Mouse (Mus musculus) erythroblast, embryonic 14.5 days (primary cell): ENCODE results near the gene Rhbg. TPM values are rescaled to one million over a fixed set of nuclear protein-coding genes. Genes with fewer than 3 reads are reported as not detected.

Experiments used
- H3K27me3 ChIP-seq: 2 replicates; pipeline ENCODE4 v1.6.1; 2012; ENCODE audit warnings: inconsistent platforms; ENCODE audit not compliant: control insufficient read depth
- H3K36me3 ChIP-seq: 2 replicates; pipeline ENCODE4 v1.6.1; 2012; ENCODE audit warnings: mild to moderate bottlenecking, inconsistent platforms; ENCODE audit not compliant: control insufficient read depth
- H3K4me1 ChIP-seq: 2 replicates; pipeline ENCODE4 v1.6.1; 2012; ENCODE audit warnings: inconsistent platforms; ENCODE audit not compliant: control insufficient read depth
- H3K4me3 ChIP-seq: replicated peaks from 2 replicates; pipeline ENCODE3; 2012; ENCODE audit warnings: moderate library complexity, mild to moderate bottlenecking, inconsistent platforms
- H3K9me3 ChIP-seq: 2 replicates; pipeline ENCODE4 v1.6.1; 2012; ENCODE audit warnings: low read length, inconsistent platforms, mixed read lengths; ENCODE audit not compliant: control insufficient read depth
- GATA1 ChIP-seq: IDR thresholded peaks from 2 replicates; pipeline ENCODE4 v1.6.1; 2012; ENCODE audit warnings: low read length, inconsistent platforms, mixed read lengths
- TAL1 ChIP-seq: IDR thresholded peaks from 3 replicates; pipeline ENCODE4 v1.6.1; 2012; ENCODE audit warnings: low read length, inconsistent platforms, mixed read lengths
- polyA plus RNA-seq: library from polyadenylated mRNA; stranded (reverse); fragments of >175 nt; gene quantifications from 2 replicates; pipeline ENCODE4 v1.2.3, GENCODE M21; 2012

The Rhbg gene
- polyA plus RNA-seq, 1 experiment, result not detected

DNA sequence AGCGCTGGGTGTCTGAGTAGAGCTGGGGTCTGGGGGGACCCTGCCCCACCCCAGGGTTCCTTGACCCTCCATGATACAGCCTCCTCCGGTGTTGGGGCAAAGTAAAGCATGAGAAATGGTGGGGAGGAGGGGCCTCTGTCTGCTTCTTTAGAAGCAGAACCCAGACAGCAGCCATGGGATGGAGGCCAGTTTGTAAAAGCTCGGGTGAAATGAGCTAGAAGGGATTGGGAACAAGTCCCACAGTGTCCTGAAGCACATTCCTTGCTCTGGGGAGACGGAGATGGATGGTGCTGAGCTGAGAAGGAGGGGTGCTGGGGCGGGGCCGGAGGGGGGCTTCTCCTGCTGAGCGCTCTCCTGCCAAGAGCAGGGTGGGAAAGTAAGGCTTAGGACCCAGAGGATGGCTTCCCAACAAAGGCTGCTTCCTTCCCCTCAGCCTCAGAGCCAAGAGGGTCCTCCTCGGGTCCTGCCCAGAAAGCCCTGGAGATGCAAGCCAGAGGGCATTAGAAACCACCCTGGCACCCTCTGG lies 15.6 kb downstream of the Rhbg start:
- TF ChIP-seq TAL1 (no peak), GATA1 (no peak)
- H3K4me3 ChIP-seq, result no peak overlapping the region
- H3K36me3 ChIP-seq, result no peaks in the 10 kb centered on the region
- H3K4me1 ChIP-seq, result no peaks in the 10 kb centered on the region
- peaks cover 2% of the 10 kb centered on the region; the same call in 1 of the 2 replicates for H3K9me3 ChIP-seq
- H3K27me3 ChIP-seq, result peaks cover 79% of the 10 kb centered on the region

DNA sequence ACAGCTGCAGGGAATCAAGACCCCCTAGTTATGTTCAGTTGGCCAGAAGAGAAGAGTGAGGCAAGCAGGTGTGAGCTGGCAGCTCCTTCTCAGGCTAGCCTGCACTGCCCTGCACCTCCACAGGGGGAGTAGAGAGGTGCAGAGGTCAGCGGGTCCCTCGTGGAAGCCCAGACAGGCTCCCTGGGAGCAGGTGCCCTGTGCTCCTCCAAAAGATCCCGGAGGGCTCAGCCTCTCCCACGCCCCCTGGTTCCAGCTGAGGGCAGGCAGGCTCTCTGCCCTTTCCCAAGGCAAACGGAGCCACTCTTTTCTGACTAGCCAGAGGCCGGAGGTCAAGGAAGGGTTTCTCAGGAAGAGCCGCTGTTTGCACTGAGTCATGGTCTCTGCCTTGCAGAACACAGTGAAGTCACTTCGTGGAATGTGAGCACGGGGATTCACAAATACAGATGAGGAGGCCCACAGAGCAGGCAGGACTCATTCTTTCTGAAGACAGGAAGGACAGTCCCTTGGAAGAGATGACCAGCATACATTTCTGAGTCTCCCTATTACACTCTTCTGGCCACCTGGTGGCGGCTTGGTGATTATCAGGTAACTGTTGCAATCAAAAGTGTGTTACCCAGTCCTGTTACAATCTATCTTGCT lies 16.8 kb downstream of the Rhbg start:
- H3K27me3 ChIP-seq, result peaks cover 75% of the 10 kb centered on the region
- peaks cover 2% of the 10 kb centered on the region; the same call in 1 of the 2 replicates for H3K9me3 ChIP-seq
- no peak overlapping the region for H3K4me3 ChIP-seq
- no peaks in the 10 kb centered on the region for H3K36me3 ChIP-seq
- TF ChIP-seq TAL1 (no peak), GATA1 (no peak)
- H3K4me1 ChIP-seq, result no peaks in the 10 kb centered on the region

DNA sequence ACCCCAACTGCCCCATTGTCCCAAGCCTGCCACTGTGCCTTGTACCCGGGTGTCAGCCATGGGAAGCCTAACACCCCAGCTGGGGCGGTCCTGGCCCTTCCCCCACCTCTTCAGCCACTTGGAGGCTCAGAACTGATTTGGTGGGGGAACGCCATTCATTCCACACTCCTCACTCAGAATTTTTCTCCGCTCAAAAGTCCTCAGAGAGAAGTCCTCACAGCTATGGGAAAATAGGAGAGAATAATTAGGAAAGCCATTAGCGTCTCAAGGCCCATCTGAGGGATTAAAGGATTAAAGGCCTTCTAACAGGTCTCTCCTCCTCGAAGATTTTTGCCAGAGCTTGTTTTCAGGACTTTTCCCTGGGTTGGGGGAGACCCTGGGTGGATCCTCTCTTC lies 17.4 kb downstream of the Rhbg start:
- H3K27me3 ChIP-seq, result peaks cover 74% of the 10 kb centered on the region
- H3K36me3 ChIP-seq, result no peaks in the 10 kb centered on the region
- peaks cover 2% of the 10 kb centered on the region; the same call in 1 of the 2 replicates for H3K9me3 ChIP-seq
- no peak overlapping the region for H3K4me3 ChIP-seq
- H3K4me1 ChIP-seq, result no peaks in the 10 kb centered on the region
- TF ChIP-seq GATA1 (no peak), TAL1 (no peak)

DNA sequence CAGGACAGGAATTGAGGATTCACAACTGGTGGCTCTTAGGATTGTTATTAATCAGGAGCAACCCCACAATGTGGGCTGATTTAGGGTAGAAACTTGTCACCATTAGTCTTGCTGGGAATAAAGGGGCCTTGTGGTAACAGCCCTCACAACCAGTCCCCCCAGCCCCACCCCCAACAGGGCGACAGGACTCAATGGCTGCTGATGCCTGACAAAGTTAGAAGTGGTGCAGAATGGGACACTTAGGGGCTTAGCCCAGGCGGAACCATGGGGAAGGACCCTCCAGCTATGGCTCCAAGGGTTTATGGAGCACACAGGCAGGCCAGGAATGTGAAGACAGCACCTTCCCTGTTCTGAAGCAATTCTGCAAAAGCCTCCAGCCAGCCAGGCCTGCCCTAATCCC lies 18.9 kb downstream of the Rhbg start:
- peaks cover 70% of the 10 kb centered on the region for H3K27me3 ChIP-seq
- H3K9me3 ChIP-seq, result no peaks in the 10 kb centered on the region; the same call in 1 of the 2 replicates
- no peaks in the 10 kb centered on the region for H3K36me3 ChIP-seq
- no peaks in the 10 kb centered on the region for H3K4me1 ChIP-seq
- no peak overlapping the region for H3K4me3 ChIP-seq
- no peak for TF ChIP-seq TAL1
- TF ChIP-seq GATA1, result no peak

DNA sequence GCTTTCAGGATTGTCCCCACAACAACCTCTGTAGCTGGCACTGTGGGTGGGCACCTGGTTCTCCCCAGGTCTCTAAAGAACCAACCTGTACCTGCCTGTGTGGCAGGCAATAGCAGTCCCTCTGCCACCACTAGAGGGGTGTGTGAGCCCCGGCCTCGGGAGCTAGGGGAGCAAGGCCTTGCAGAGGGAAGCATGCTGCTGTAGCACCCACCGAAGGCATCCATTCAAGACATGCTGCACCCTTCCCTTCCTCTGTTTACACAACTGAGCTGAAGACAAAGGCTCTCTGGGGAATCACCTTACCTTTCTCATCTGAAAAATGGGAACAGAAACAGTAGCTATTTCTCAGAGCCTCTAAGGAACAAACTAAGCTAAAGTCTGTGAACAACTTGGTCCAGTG lies 19.3 kb downstream of the Rhbg start:
- H3K9me3 ChIP-seq, result no peaks in the 10 kb centered on the region
- TF ChIP-seq GATA1, result no peak
- no peak for TF ChIP-seq TAL1
- no peaks in the 10 kb centered on the region for H3K36me3 ChIP-seq
- H3K27me3 ChIP-seq, result peaks cover 70% of the 10 kb centered on the region
- H3K4me1 ChIP-seq, result no peaks in the 10 kb centered on the region
- no peak overlapping the region for H3K4me3 ChIP-seq

DNA sequence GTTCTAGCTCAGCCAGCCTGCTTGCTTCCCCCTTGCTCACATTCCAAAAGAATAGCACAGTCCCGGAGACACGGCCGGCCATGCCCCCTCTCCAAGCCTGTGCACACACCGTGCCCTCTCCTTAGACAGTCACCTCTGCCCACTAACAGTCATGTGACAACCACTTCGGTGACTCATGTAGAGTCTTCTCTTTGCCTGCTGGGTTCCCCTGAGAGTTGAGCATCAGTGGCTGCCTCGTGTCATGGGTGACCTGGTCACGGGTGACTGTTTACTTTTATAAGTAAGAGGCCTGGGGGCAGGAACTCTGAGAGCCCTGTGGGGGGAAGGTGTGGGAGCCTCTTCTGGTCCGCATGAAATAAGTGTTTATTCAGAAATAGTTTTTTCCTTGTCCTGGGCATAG lies 20.5 kb downstream of the Rhbg start:
- Histone ChIP-seq H3K4me3 (no peak overlapping the region), H3K9me3 (no peaks in the 10 kb centered on the region), H3K27me3 (peaks cover 67% of the 10 kb centered on the region), H3K4me1 (no peaks in the 10 kb centered on the region), H3K36me3 (no peaks in the 10 kb centered on the region)
- TF ChIP-seq GATA1 (no peak), TAL1 (no peak)

DNA sequence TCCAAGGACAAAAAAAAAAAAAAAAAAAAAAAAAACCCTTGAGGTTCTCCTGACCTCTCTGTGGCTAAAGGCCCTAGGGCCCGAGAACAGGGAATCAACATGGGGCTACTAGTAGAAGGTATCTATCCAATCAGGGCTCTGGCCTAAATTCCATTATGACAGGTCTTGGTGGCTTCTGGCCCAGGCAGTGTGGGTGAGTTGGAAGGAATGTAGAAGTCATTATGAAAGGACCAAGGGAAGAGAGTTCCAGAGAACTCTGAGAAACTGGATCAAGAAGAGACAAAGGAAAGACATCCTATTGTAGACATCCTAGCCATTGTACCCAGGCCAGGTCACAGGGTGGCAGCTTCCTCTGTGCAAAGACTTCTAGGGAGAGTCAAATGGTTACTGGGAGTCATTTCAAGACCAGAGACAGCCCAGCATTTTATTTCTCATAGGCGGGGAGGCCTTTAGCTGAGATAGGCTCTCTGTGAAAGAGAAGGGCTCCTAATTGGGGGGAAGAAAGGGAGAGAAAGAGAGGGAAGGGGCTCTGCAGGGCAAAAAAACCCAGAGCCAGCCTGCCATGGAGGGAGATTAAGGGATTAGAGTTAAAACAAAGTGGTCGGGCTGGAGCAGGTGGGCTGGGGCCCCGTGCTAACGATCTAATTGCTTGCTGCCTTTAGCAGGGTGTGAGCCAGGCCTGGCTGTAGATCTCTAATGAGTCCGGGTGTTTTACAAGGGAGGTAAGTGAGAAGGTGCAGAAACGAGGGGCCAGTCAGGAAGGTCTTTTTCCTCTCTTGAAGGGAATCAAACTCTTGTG lies 21.5 kb downstream of the Rhbg start:
- TF ChIP-seq TAL1 (no peak), GATA1 (no peak)
- Histone ChIP-seq H3K36me3 (no peaks in the 10 kb centered on the region), H3K9me3 (no peaks in the 10 kb centered on the region), H3K27me3 (peaks cover 64% of the 10 kb centered on the region), H3K4me1 (no peaks in the 10 kb centered on the region), H3K4me3 (no peak overlapping the region)

DNA sequence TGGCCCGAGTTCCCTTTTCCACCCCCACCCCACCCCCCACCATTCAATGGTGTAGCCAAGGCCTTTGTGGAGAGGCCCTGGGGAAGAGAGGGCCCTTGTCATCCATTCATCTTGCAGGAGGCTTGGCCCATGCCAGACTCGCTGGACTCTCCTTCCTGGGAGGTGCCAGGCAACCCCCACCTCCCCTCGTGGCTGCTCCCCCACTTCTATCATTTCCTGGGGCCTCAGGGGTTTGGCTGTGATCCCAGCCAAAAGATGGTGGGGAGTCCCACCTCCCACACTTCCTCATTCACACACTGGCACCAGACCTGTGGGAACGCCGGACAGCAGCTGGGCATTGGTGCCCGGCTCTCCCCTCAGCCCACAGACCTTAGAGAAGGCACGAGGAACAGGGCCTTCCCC lies 22.2 kb downstream of the Rhbg start:
- peaks cover 59% of the 10 kb centered on the region for H3K27me3 ChIP-seq
- TF ChIP-seq TAL1 (no peak), GATA1 (no peak)
- H3K36me3 ChIP-seq, result no peaks in the 10 kb centered on the region
- no peaks in the 10 kb centered on the region for H3K9me3 ChIP-seq
- H3K4me1 ChIP-seq, result no peaks in the 10 kb centered on the region
- no peak overlapping the region for H3K4me3 ChIP-seq

DNA sequence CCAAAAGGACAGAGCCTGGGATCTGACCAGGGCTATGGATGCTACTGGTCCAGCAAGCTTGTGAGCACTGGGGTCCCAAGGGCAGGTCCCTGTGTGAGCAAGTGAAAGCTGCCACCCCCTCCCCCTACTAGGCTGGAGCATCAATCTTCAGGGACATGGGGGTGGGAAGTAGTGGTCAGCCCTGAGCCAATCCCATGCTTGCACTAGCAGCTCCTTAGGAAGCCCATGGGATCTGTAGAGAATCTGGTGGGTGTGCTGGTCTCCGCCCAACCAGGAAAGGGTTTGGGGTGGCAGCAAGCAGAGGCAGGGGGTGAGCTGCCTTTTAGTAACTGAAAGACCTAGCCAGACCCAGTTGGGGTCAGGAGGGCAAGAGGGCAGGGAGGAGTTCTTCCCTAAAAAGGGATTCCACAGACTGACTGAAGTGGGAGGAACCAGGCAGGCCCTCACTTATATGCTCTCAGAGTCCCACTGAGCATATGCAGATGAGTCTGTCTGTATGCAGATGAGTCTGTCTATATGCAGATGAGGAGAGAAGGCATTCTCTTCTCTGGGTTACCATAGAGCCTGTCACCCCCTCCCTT lies 23.4 kb downstream of the Rhbg start:
- TF ChIP-seq GATA1 (no peak), TAL1 (no peak)
- Histone ChIP-seq H3K36me3 (no peaks in the 10 kb centered on the region), H3K27me3 (peaks cover 56% of the 10 kb centered on the region), H3K9me3 (no peaks in the 10 kb centered on the region), H3K4me1 (no peaks in the 10 kb centered on the region), H3K4me3 (no peak overlapping the region)
